Mouse (Mus musculus): ENCODE results near the gene Itpr1.

GRCm38 (mm10) chr6:108328296-108328695 is 115.4 kb downstream of the Itpr1 start:
- TF ChIP-seq CTCF (IDR thresholded peaks at IDR 0.05; ENCODE audit: low read depth) (no peak), EP300 (optimal IDR thresholded peaks at IDR 0.05) (no peak)
